Mouse (Mus musculus): Measurements from ENCODE around the gene Cd59a. TPM values are rescaled to one million over a fixed set of nuclear protein-coding genes. Genes with fewer than 3 reads are reported as not detected.

Gene Cd59a
- polyA plus RNA-seq, 1 experiment from 2014 or later = 21.3 TPM

DNA sequence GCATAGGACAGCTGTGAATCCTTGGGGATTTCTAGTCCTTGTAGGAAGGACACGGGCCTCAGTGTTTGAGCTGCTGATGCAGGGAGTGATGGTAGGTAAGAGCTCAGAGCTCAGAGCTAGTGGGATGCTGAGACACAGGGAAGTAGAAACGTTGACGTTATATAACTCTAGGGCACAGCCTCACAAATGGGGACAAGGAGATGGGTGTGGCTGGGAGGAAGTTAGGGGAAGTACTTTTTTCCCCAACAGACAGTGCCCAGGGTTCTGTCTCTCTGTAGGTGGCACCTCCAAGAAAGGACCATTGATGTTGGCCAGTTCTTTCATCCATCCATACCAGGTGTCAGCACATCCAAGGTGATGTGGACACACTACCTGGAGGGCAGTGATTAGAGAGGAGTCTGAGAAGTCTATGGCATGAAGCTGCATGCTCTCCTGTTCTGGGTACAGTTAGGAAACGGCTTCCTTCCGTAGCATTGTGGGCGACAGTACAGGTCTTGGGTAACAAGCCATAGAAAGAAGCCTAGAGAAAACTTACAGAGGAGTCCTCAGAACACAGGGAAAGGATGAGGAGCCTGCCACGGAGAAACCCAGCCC, 36.8 kb downstream of the Cd59a start:
- Histone ChIP-seq H3K27me3 (ENCODE audit: control insufficient read depth, insufficient read depth, low read length) (no peaks in the 10 kb centered on the region), H3K9ac (replicated peaks; ENCODE audit: low read length) (no peak overlapping the region), H3K4me2 (ENCODE audit: low read depth, low read length) (no peak overlapping the region), H3K4me1 (ENCODE audit: control insufficient read depth, insufficient read depth, low read length) (no peaks in the 10 kb centered on the region), H3K36me3 (replicated peaks; ENCODE audit: control insufficient read depth, insufficient read depth, low read depth, low read length) (no peaks in the 10 kb centered on the region), H3K9me3 (replicated peaks; ENCODE audit: control insufficient read depth, low read length) (no peaks in the 10 kb centered on the region), H3K4me3 (ENCODE audit: low read depth, low read length) (no peak overlapping the region), H3K27ac (replicated peaks; ENCODE audit: low read depth, low read length) (no peak overlapping the region)
- 72% methylated on average over 7 of the region's 7 CpGs for WGBS
- DNase-seq (ENCODE audit: low spot score) = no peak
- ATAC-seq (replicated peaks; ENCODE audit: insufficient number of reproducible peaks, low FRiP score, low TSS enrichment, low read depth) = no peak

DNA sequence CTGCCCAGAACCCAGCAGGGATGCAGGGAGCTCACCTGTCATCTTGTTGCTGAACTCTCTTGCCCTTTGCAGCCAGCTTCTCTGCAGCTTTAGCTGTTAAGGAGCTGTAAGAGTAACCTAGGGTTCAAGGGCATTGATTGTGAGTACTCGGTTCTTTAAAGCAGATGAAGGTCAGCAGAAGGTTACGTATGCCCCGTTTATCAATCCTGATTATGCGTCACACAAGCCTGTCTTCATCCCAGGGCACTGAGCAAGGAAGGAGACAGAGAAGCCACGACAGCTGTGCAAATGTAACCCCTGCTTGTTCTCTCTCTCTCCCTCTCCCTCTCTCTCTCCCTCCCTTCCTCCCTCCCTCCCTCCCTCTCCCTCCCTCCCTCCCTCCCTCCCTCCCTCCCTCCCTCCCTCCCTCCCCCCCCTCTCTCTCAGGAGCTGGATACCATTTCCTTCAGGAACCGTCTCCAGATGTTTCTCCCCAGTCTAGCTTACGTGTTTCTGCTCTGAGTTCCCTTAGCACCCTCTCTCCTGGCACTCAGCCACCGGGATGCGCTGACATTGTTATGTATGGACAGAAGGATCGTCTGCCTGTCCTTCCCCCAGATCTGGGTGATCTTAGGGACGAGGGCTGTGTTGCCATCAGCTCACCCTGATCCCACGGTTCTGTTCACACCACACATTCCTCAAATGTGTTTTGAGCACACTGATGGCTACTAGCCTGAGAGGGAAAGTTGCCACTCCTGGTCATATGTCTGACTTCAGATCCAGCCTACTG, 37.6 kb downstream of the Cd59a start:
- Histone ChIP-seq H3K27ac (replicated peaks; ENCODE audit: low read depth, low read length) (no peak overlapping the region), H3K36me3 (replicated peaks; ENCODE audit: control insufficient read depth, insufficient read depth, low read depth, low read length) (no peaks in the 10 kb centered on the region), H3K9ac (replicated peaks; ENCODE audit: low read length) (no peak overlapping the region), H3K4me2 (ENCODE audit: low read depth, low read length) (no peak overlapping the region), H3K4me3 (ENCODE audit: low read depth, low read length) (no peak overlapping the region), H3K27me3 (ENCODE audit: control insufficient read depth, insufficient read depth, low read length) (no peaks in the 10 kb centered on the region), H3K9me3 (replicated peaks; ENCODE audit: control insufficient read depth, low read length) (no peaks in the 10 kb centered on the region), H3K4me1 (ENCODE audit: control insufficient read depth, insufficient read depth, low read length) (no peaks in the 10 kb centered on the region)
- no peak for DNase-seq (ENCODE audit: low spot score)
- 42% methylated on average over 11 of the region's 12 CpGs for WGBS
- no peak for ATAC-seq (replicated peaks; ENCODE audit: insufficient number of reproducible peaks, low FRiP score, low TSS enrichment, low read depth)

DNA sequence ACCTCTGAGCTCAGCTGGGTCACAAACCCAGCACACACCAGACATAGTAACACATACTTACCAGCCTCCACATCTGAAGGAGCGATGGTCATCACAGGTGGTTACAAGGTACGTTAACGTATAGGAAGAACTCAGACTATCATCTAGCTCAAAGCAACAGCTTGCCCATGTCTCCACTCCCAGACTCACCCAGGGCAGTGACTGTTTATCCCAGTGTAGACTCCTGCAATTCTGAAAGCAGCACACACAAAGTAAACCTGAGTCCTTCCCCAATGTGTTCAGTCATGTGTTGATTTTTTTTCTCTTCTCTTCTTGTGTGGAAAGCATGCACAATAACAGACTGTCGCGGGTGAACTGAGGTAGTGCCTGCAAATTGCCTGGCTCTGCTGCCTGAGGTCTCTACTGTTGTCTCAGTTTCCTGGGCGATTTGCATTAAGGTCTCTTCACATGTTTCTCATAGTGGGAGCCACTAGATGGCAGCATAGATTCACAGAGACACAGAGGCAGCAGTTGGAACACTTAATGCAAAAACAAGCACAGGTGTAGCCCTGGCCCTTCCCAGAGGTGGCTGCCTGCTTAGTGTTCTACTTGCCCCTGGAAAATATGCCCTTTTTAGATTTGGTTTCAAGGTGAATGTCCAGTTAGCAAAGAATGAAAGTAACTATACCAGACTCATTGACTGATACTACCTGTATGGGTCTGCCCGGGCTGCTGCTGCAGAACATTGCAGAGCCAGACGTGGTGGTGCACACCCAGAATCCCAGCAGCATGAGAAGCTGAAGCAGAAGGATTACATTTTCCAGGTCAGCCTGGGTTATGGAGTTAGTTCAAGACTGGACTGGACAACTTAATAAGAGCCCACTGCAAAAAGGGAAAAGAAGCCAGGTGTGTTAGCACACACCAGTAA, 38.8 kb downstream of the Cd59a start:
- ATAC-seq (replicated peaks; ENCODE audit: insufficient number of reproducible peaks, low FRiP score, low TSS enrichment, low read depth) (0 out of 2 replicates have a peak, but pooled peaks have one; percentile 36), DNase-seq (ENCODE audit: low spot score) (peak; percentile 89)
- H3K9ac ChIP-seq (replicated peaks; ENCODE audit: low read length) = no peak overlapping the region
- H3K4me3 ChIP-seq (ENCODE audit: low read depth, low read length) = no peak overlapping the region
- 47% methylated on average over 8 of the region's 8 CpGs for WGBS
- H3K4me2 ChIP-seq (ENCODE audit: low read depth, low read length) = no peak overlapping the region
- no peaks in the 10 kb centered on the region for H3K4me1 ChIP-seq (ENCODE audit: control insufficient read depth, insufficient read depth, low read length)
- no peaks in the 10 kb centered on the region for H3K27me3 ChIP-seq (ENCODE audit: control insufficient read depth, insufficient read depth, low read length)
- H3K27ac ChIP-seq (replicated peaks; ENCODE audit: low read depth, low read length) = no peak overlapping the region
- no peaks in the 10 kb centered on the region for H3K36me3 ChIP-seq (replicated peaks; ENCODE audit: control insufficient read depth, insufficient read depth, low read depth, low read length)
- H3K9me3 ChIP-seq (replicated peaks; ENCODE audit: control insufficient read depth, low read length) = no peaks in the 10 kb centered on the region

DNA sequence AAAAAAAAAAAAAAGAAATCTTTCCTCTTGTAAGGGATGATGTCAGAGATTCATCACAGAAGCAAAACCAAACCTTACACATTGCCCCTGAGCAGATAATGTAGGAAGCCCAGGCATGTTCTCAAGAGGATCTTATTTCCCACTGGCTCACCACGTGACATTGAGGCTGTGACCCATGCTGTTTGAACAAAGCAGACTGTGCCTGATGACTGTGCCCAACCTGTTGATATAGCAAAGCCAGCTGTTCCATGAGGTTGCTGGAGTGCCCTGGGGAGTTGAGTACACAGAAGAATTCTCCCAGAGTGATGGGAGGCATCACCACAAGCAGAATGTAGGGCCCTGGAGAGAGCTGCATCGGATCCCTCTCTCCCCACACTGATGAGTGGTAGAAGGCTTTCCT, 40.3 kb downstream of the Cd59a start:
- 47% methylated on average over 2 of the region's 2 CpGs for WGBS
- no peak overlapping the region for H3K27ac ChIP-seq (replicated peaks; ENCODE audit: low read depth, low read length)
- no peaks in the 10 kb centered on the region for H3K27me3 ChIP-seq (ENCODE audit: control insufficient read depth, insufficient read depth, low read length)
- no peaks in the 10 kb centered on the region for H3K36me3 ChIP-seq (replicated peaks; ENCODE audit: control insufficient read depth, insufficient read depth, low read depth, low read length)
- H3K4me1 ChIP-seq (ENCODE audit: control insufficient read depth, insufficient read depth, low read length) = no peaks in the 10 kb centered on the region
- H3K4me3 ChIP-seq (ENCODE audit: low read depth, low read length) = no peak overlapping the region
- no peak overlapping the region for H3K9ac ChIP-seq (replicated peaks; ENCODE audit: low read length)
- H3K4me2 ChIP-seq (ENCODE audit: low read depth, low read length) = no peak overlapping the region
- ATAC-seq (replicated peaks; ENCODE audit: insufficient number of reproducible peaks, low FRiP score, low TSS enrichment, low read depth) (no peak; the same call in 1 of the 2 replicates), DNase-seq (ENCODE audit: low spot score) (no peak)
- H3K9me3 ChIP-seq (replicated peaks; ENCODE audit: control insufficient read depth, low read length) = no peaks in the 10 kb centered on the region

DNA sequence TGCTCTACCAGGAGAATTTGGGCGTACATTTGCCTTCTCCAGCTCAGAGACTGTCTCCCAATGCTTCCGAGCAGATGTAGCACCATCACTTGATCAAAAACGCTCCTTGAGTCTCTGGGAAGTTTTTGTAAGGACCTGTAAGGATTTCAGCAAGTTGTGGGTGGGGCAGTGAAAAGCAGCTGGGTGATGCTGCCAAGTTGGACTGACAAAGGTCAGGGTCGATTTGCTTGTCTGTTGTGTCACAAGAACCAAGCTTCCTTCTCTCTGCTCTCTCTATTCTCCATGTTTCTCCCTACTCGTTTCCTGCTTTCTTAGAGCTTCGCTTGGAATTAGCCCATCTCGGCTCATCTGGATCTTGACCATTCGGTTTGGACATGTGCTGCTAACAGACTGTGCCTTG, 46.5 kb downstream of the Cd59a start:
- Histone ChIP-seq H3K4me2 (ENCODE audit: low read depth, low read length) (no peak overlapping the region), H3K4me1 (ENCODE audit: control insufficient read depth, insufficient read depth, low read length) (no peaks in the 10 kb centered on the region), H3K36me3 (replicated peaks; ENCODE audit: control insufficient read depth, insufficient read depth, low read depth, low read length) (no peaks in the 10 kb centered on the region), H3K27ac (replicated peaks; ENCODE audit: low read depth, low read length) (no peak overlapping the region), H3K27me3 (ENCODE audit: control insufficient read depth, insufficient read depth, low read length) (no peaks in the 10 kb centered on the region), H3K4me3 (ENCODE audit: low read depth, low read length) (no peak overlapping the region), H3K9me3 (replicated peaks; ENCODE audit: control insufficient read depth, low read length) (no peaks in the 10 kb centered on the region), H3K9ac (replicated peaks; ENCODE audit: low read length) (no peak overlapping the region)
- DNase-seq (ENCODE audit: low spot score) = no peak
- 90% methylated on average over 8 of the region's 8 CpGs for WGBS
- ATAC-seq (replicated peaks; ENCODE audit: insufficient number of reproducible peaks, low FRiP score, low TSS enrichment, low read depth) = no peak

DNA sequence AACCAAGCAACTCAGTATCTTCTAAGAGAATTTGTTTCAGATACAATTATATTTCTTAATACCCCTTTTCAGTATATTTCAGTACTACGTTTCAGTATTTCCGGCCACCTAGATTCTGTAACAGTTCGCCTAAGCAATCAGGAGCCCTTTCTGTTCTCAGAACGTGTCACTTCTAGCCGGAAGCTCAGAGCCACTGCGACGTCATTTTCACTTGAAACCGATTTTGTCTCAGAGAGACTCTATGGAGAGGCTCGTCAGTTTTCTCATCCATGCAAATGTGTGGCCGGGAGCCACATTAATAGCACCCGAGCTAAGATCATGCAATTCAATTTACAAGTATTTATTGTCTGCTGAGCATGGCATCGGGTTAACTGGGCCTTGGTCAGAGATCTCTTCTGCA, 48.4 kb downstream of the Cd59a start:
- no peaks in the 10 kb centered on the region for H3K27me3 ChIP-seq (ENCODE audit: control insufficient read depth, insufficient read depth, low read length)
- no peak for ATAC-seq (replicated peaks; ENCODE audit: insufficient number of reproducible peaks, low FRiP score, low TSS enrichment, low read depth)
- no peak overlapping the region for H3K9ac ChIP-seq (replicated peaks; ENCODE audit: low read length)
- DNase-seq (ENCODE audit: low spot score) = no peak
- no peak overlapping the region for H3K27ac ChIP-seq (replicated peaks; ENCODE audit: low read depth, low read length)
- H3K4me1 ChIP-seq (ENCODE audit: control insufficient read depth, insufficient read depth, low read length) = no peaks in the 10 kb centered on the region
- no peaks in the 10 kb centered on the region for H3K36me3 ChIP-seq (replicated peaks; ENCODE audit: control insufficient read depth, insufficient read depth, low read depth, low read length)
- WGBS = 91% methylated on average over 12 of the region's 12 CpGs
- no peaks in the 10 kb centered on the region for H3K9me3 ChIP-seq (replicated peaks; ENCODE audit: control insufficient read depth, low read length)
- no peak overlapping the region for H3K4me3 ChIP-seq (ENCODE audit: low read depth, low read length)
- no peak overlapping the region for H3K4me2 ChIP-seq (ENCODE audit: low read depth, low read length)

DNA sequence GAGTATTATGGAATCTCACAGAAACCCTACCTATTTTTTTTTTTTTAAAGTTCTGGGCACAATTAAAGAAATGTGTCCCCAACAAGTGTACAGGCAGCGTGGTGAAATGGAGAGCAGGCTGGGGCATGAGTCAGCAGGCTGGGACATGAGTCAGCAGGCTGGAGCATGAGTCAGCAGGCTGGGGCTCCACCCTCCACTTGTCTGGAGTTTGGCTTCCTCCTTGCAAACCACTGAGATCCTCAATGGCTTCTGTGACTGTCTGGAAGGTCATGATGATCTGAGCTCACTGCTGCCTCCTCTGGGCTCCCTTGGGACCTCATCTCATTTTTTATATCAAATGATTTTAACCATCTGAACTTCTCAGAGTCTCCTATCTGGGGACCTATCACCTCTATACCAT, 50.4 kb downstream of the Cd59a start:
- DNase-seq (ENCODE audit: low spot score) (no peak), ATAC-seq (replicated peaks; ENCODE audit: insufficient number of reproducible peaks, low FRiP score, low TSS enrichment, low read depth) (no peak)
- H3K27me3 ChIP-seq (ENCODE audit: control insufficient read depth, insufficient read depth, low read length) = no peaks in the 10 kb centered on the region
- no peak overlapping the region for H3K27ac ChIP-seq (replicated peaks; ENCODE audit: low read depth, low read length)
- no peak overlapping the region for H3K4me3 ChIP-seq (ENCODE audit: low read depth, low read length)
- H3K36me3 ChIP-seq (replicated peaks; ENCODE audit: control insufficient read depth, insufficient read depth, low read depth, low read length) = no peaks in the 10 kb centered on the region
- no peak overlapping the region for H3K9ac ChIP-seq (replicated peaks; ENCODE audit: low read length)
- no peaks in the 10 kb centered on the region for H3K9me3 ChIP-seq (replicated peaks; ENCODE audit: control insufficient read depth, low read length)
- WGBS = 60% methylated on average over 1 of the region's 1 CpGs
- H3K4me2 ChIP-seq (ENCODE audit: low read depth, low read length) = no peak overlapping the region
- no peaks in the 10 kb centered on the region for H3K4me1 ChIP-seq (ENCODE audit: control insufficient read depth, insufficient read depth, low read length)

Measured in embryonic facial prominence, embryonic 11.5 days (tissue).